Mouse (Mus musculus) embryonic fibroblast, embryonic 13.5 days (primary cell): ENCODE data around the gene Stum.

ENCODE experiments used
- CTCF ChIP-seq: IDR thresholded peaks from 2 replicates; pipeline ENCODE4 v1.5.1; 2011; ENCODE audit warnings: mild to moderate bottlenecking, control low read depth, low read length, moderate library complexity, borderline replicate concordance; ENCODE audit not compliant: insufficient read depth
- POLR2A ChIP-seq: IDR thresholded peaks from 2 replicates; pipeline ENCODE4 v1.6.1; 2011; ENCODE audit warnings: low read depth, mild to moderate bottlenecking, control low read depth, low read length, moderate library complexity

GRCm38 (mm10) chr1:180529847-180530246 lies 46.5 kb upstream of the Stum start:
- TF ChIP-seq CTCF, result no peak
- no peak for TF ChIP-seq POLR2A
